Mouse (Mus musculus): ENCODE measurements around the gene Kng1. TPM values are rescaled to one million over a fixed set of nuclear protein-coding genes. Genes with fewer than 3 reads are reported as not detected.

Kng1 gene
- total and polyA plus RNA-seq, 3 experiments = not detected

GRCm38 (mm10) chr16:23107231-23107942 is 49.7 kb downstream of the Kng1 start, which contains the start of gene Eif4a2 (continued):
- TF ChIP-seq IRF4 (IDR thresholded peaks at IDR 0.05; ENCODE audit: low read depth, low read length) = peak; percentile 94
- TF ChIP-seq MEF2A (IDR thresholded peaks at IDR 0.05; ENCODE audit: borderline replicate concordance, low read depth, low read length) = peak; percentile 96
- peak; percentile 98 for TF ChIP-seq TBP (conservative IDR thresholded peaks at IDR 0.05; ENCODE audit: low read depth, low read length)
- peak; percentile 59; the same call in 1 of the 2 replicates for TF ChIP-seq BHLHE40 (IDR thresholded peaks at IDR 0.05; ENCODE audit: low read depth, low read length)
- no peak for TF ChIP-seq RAD21 (IDR thresholded peaks at IDR 0.05; ENCODE audit: low read depth, low read length)
- TF ChIP-seq CHD2 (IDR thresholded peaks at IDR 0.05; ENCODE audit: low read length) = peak; percentile 76
- peak in 1 of 2 experiments; percentile 53; a peak in 2 of 4 replicates for TF ChIP-seq CTCF (conservative IDR thresholded peaks at IDR 0.05 in 1 of 2, IDR thresholded peaks at IDR 0.05 in 1 of 2; ENCODE audit: low read depth in 2 of 2, low read length in 2 of 2)
- TF ChIP-seq ETS1 (conservative IDR thresholded peaks at IDR 0.05; ENCODE audit: low read depth, low read length) = peak; percentile 39
- TF ChIP-seq MAX (IDR thresholded peaks at IDR 0.05; ENCODE audit: low read length) = peak; percentile 95

- peak overlapping the region; percentile 93 for H3K27ac ChIP-seq (ENCODE audit: insufficient read depth, low read depth)
- no peaks in the 10 kb centered on the region for H3K9me3 ChIP-seq (replicated peaks; ENCODE audit: low read length)
- dilution Hi-C loops (cut with MboI; ENCODE audit: extremely low pct_ligation_motif_present, extremely low pct_unique_long_range_greater_than_20kb, low sequenced_read_pairs) (no loop called here), in situ Hi-C loops (cut with MboI; ENCODE audit: low pct_ligation_motif_present, low pct_unique_long_range_greater_than_20kb, low sequenced_read_pairs) (no loop called here)
- peaks cover 4 to 48% of the 10 kb centered on the region in 2 experiments; a peak in 2 of 4 replicates for H3K4me1 ChIP-seq (ENCODE audit: control insufficient read depth in 1 of 2, insufficient read depth in 2 of 2)
- H3K36me3 ChIP-seq (replicated peaks in 1 of 2; ENCODE audit: control insufficient read depth in 1 of 2, insufficient read depth in 1 of 2, low read length in 1 of 2) = peaks cover 44 to 48% of the 10 kb centered on the region in 2 experiments
- peak; percentile 77 for DNase-seq (ENCODE audit: extremely low read depth)
- H3K9ac ChIP-seq (ENCODE audit: insufficient read depth, low read depth) = peak overlapping the region; percentile 100
- H3K4me2 ChIP-seq (ENCODE audit: insufficient read depth, low read depth, poor library complexity, severe bottlenecking) = no peak overlapping the region
- no peaks in the 10 kb centered on the region for H3K27me3 ChIP-seq (replicated peaks)
- TF ChIP-seq NELFE (IDR thresholded peaks at IDR 0.05; ENCODE audit: low read depth, low read length) (0 out of 2 replicates have a peak, but pooled peaks have one; percentile 40), TBP (conservative IDR thresholded peaks at IDR 0.05; ENCODE audit: low read depth, low read length) (0 out of 2 replicates have a peak, but pooled peaks have one; percentile 62), E2F4 (IDR thresholded peaks at IDR 0.05; ENCODE audit: insufficient replicate concordance, low read depth, low read length) (no peak), SIN3A (IDR thresholded peaks at IDR 0.05; ENCODE audit: low read length) (peak; percentile 41; the same call in 1 of the 2 replicates), POLR2AphosphoS2 (IDR thresholded peaks at IDR 0.05; ENCODE audit: low read depth, low read length) (peak; percentile 9; the same call in 1 of the 2 replicates), POLR2A (IDR thresholded peaks at IDR 0.05; ENCODE audit: low read depth, low read length) (peak; percentile 8; the same call in 1 of the 2 replicates), PAX5 (IDR thresholded peaks at IDR 0.05; ENCODE audit: low read length) (no peak), CHD1 (IDR thresholded peaks at IDR 0.05; ENCODE audit: low read depth, low read length) (peak; percentile 47; the same call in 1 of the 2 replicates), HCFC1 (IDR thresholded peaks at IDR 0.05; ENCODE audit: low read depth, low read length) (peak; percentile 1; the same call in 1 of the 2 replicates), RCOR1 (conservative IDR thresholded peaks at IDR 0.05; ENCODE audit: low read depth, low read length) (peak; percentile 22; the same call in 1 of the 2 replicates), EP300 (IDR thresholded peaks at IDR 0.05; ENCODE audit: low read length) (no peak), MXI1 (IDR thresholded peaks at IDR 0.05; ENCODE audit: low read depth, low read length) (peak; percentile 72; the same call in 1 of the 2 replicates), MYC (IDR thresholded peaks at IDR 0.05; ENCODE audit: low read depth, low read length) (peak; percentile 28; the same call in 1 of the 2 replicates), CHD2 (IDR thresholded peaks at IDR 0.05; ENCODE audit: low read length) (peak; percentile 74; the same call in 1 of the 2 replicates)
- peaks cover 54% of the 10 kb centered on the region for H3K79me2 ChIP-seq (replicated peaks; ENCODE audit: control insufficient read depth, extremely low read depth, insufficient read depth, poor library complexity, severe bottlenecking)
- H3K4me3 ChIP-seq (replicated peaks in 1 of 3; ENCODE audit: low read depth in 2 of 3, low read length in 2 of 3, poor library complexity in 1 of 3) = peak overlapping the region; percentile 81 to 97 (median 91)
Observed at GRCm38 (mm10) chr16:23107946-23108759, 50.5 kb downstream of the Kng1 start.

Data from CH12.LX (cell line).